Mouse (Mus musculus) liver, embryonic 13.5 days (tissue): ENCODE results near the gene Galnt14. TPM values are rescaled to one million over a fixed set of nuclear protein-coding genes. Genes with fewer than 3 reads are reported as not detected.

ENCODE experiments used
- ATAC-seq: fragments of 200-750 bp; cut with Nextera tagmentation; 2 replicates; pipeline ENCODE4 v1.8.0; 2017; ENCODE audit warnings: low read depth, mild to moderate bottlenecking, moderate number of reproducible peaks, moderate library complexity
- DNase-seq: peaks from one replicate; pipeline ENCODE4 v3.0.0; 2022
- H3K27ac ChIP-seq: fragments of 300-500 bp; sonication (generic); 2 replicates; pipeline ENCODE4 v1.5.1; 2015; ENCODE audit warnings: moderate library complexity, mild to moderate bottlenecking, inconsistent platforms
- H3K27me3 ChIP-seq: fragments of 300-500 bp; sonication (generic); 2 replicates; pipeline ENCODE4 v1.6.1; 2015; ENCODE audit warnings: mild to moderate bottlenecking, inconsistent platforms
- H3K36me3 ChIP-seq: fragments of 300-500 bp; sonication (generic); 2 replicates; pipeline ENCODE4 v1.6.1; 2015; ENCODE audit warnings: mild to moderate bottlenecking, inconsistent platforms
- H3K4me1 ChIP-seq: fragments of 300-500 bp; sonication (generic); replicated peaks from 2 replicates; pipeline ENCODE4 v1.6.1; 2015; ENCODE audit warnings: inconsistent platforms
- H3K4me2 ChIP-seq: fragments of 300-500 bp; sonication (generic); 2 replicates; pipeline ENCODE4 v1.6.1; 2015; ENCODE audit warnings: inconsistent platforms, mild to moderate bottlenecking, moderate library complexity
- H3K4me3 ChIP-seq: fragments of 300-500 bp; sonication (generic); replicated peaks from 2 replicates; pipeline ENCODE4 v1.5.1; 2015; ENCODE audit warnings: mild to moderate bottlenecking, inconsistent platforms
- H3K9ac ChIP-seq: fragments of 300-500 bp; sonication (generic); 2 replicates; pipeline ENCODE4 v1.6.1; 2015; ENCODE audit warnings: mild to moderate bottlenecking, inconsistent platforms
- H3K9me3 ChIP-seq: fragments of 300-500 bp; sonication (generic); replicated peaks from 2 replicates; pipeline ENCODE4 v1.6.1; 2016; ENCODE audit warnings: inconsistent platforms
- WGBS: fragments of 180-500 bp; shearing (Covaris S2); methylation state at CpG from one replicate; pipeline ENCODE4 v1.1.7; 2015; ENCODE audit not compliant: insufficient replicate concordance; 5-methylcytosine and 5-hydroxymethylcytosine counted together
- polyA plus RNA-seq: library from polyadenylated mRNA; unstranded; fragments of >200 nt; fragmentation: Nextera tagmentation; extraction: Ambion mirVana; gene quantifications from 2 replicates; pipeline ENCODE4 v1.2.1, GENCODE M21; 2015

Gene Galnt14
- polyA plus RNA-seq, 1 experiment from 2014 or later = 0.07 TPM

GRCm38 (mm10) chr17:73656373-73656772 lies 53.9 kb downstream of the Galnt14 start:
- H3K9me3 ChIP-seq = no peaks in the 10 kb centered on the region
- no peaks in the 10 kb centered on the region for H3K27me3 ChIP-seq
- 29% methylated on average over 3 of the region's 3 CpGs for WGBS
- no peak overlapping the region for H3K9ac ChIP-seq
- H3K4me1 ChIP-seq = no peaks in the 10 kb centered on the region
- DNase-seq = no peak
- H3K27ac ChIP-seq = no peak overlapping the region
- no peak overlapping the region for H3K4me3 ChIP-seq
- no peaks in the 10 kb centered on the region for H3K36me3 ChIP-seq
- no peak overlapping the region for H3K4me2 ChIP-seq
- no peak for ATAC-seq

DNA sequence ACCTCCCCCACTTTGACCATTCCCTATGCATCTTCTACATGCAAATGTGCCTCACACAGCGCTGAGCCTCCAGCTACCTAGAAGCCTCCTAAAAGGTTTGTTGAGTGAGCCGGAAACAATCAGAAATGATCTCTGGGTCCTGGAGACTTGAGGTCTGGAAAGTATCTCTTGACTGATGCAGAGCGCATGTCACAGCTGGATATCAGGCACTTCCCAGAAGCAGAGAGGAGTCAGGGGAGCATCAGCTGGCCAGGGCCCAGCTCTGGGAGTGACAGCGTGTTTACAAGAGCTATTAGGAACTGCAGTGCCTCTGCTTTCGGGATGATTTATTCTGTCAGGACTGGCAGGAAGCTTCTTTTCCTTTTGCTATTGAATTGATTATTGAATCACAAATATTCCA lies 56.0 kb downstream of the Galnt14 start:
- WGBS = 50% methylated on average over 5 of the region's 5 CpGs
- ATAC-seq = no peak
- H3K36me3 ChIP-seq = no peaks in the 10 kb centered on the region
- no peaks in the 10 kb centered on the region for H3K27me3 ChIP-seq
- H3K4me3 ChIP-seq = no peak overlapping the region
- no peak overlapping the region for H3K9ac ChIP-seq
- no peaks in the 10 kb centered on the region for H3K4me1 ChIP-seq
- H3K4me2 ChIP-seq = no peak overlapping the region
- no peak overlapping the region for H3K27ac ChIP-seq
- no peak for DNase-seq
- H3K9me3 ChIP-seq = no peaks in the 10 kb centered on the region

GRCm38 (mm10) chr17:73649371-73649770 lies 60.9 kb downstream of the Galnt14 start:
- ATAC-seq (no peak), DNase-seq (no peak)
- no peak overlapping the region for H3K9ac ChIP-seq
- H3K36me3 ChIP-seq = no peaks in the 10 kb centered on the region
- H3K27me3 ChIP-seq = no peaks in the 10 kb centered on the region
- no peaks in the 10 kb centered on the region for H3K4me1 ChIP-seq
- H3K27ac ChIP-seq = no peak overlapping the region
- WGBS = 53% methylated on average over 6 of the region's 6 CpGs
- no peaks in the 10 kb centered on the region for H3K9me3 ChIP-seq
- no peak overlapping the region for H3K4me3 ChIP-seq
- no peak overlapping the region for H3K4me2 ChIP-seq

- WGBS = 68% methylated on average over 7 of the region's 7 CpGs
- DNase-seq = no peak
- H3K36me3 ChIP-seq = no peaks in the 10 kb centered on the region
- H3K9me3 ChIP-seq = no peaks in the 10 kb centered on the region
- H3K4me2 ChIP-seq = no peak overlapping the region
- no peak overlapping the region for H3K27ac ChIP-seq
- H3K27me3 ChIP-seq = no peaks in the 10 kb centered on the region
- no peak overlapping the region for H3K9ac ChIP-seq
- no peak for ATAC-seq
- no peak overlapping the region for H3K4me3 ChIP-seq
- H3K4me1 ChIP-seq = no peaks in the 10 kb centered on the region
These were observed 68.6 kb downstream of the Galnt14 start for GRCm38 (mm10) chr17:73641676-73642075.

GRCm38 (mm10) chr17:73640117-73640480 lies 70.2 kb downstream of the Galnt14 start:
- H3K4me1 ChIP-seq = no peaks in the 10 kb centered on the region
- no peak overlapping the region for H3K9ac ChIP-seq
- no peaks in the 10 kb centered on the region for H3K36me3 ChIP-seq
- H3K27ac ChIP-seq = no peak overlapping the region
- DNase-seq (no peak), ATAC-seq (no peak)
- H3K4me2 ChIP-seq = no peak overlapping the region
- no peak overlapping the region for H3K4me3 ChIP-seq
- H3K27me3 ChIP-seq = no peaks in the 10 kb centered on the region
- WGBS = 50% methylated on average over 3 of the region's 3 CpGs
- H3K9me3 ChIP-seq = no peaks in the 10 kb centered on the region

GRCm38 (mm10) chr17:73639401-73640116 lies 70.7 kb downstream of the Galnt14 start:
- Histone ChIP-seq H3K9me3 (no peaks in the 10 kb centered on the region), H3K4me1 (no peaks in the 10 kb centered on the region), H3K27ac (no peak overlapping the region), H3K4me3 (no peak overlapping the region), H3K27me3 (no peaks in the 10 kb centered on the region), H3K36me3 (no peaks in the 10 kb centered on the region), H3K4me2 (no peak overlapping the region), H3K9ac (no peak overlapping the region)
- 33% methylated on average over 6 of the region's 6 CpGs for WGBS
- no peak for ATAC-seq
- DNase-seq = no peak

- no peaks in the 10 kb centered on the region for H3K27me3 ChIP-seq
- H3K9me3 ChIP-seq = no peaks in the 10 kb centered on the region
- DNase-seq (no peak), ATAC-seq (no peak)
- no peak overlapping the region for H3K9ac ChIP-seq
- WGBS = 72% methylated on average over 5 of the region's 5 CpGs
- H3K36me3 ChIP-seq = no peaks in the 10 kb centered on the region
- no peak overlapping the region for H3K27ac ChIP-seq
- no peak overlapping the region for H3K4me2 ChIP-seq
- H3K4me3 ChIP-seq = no peak overlapping the region
- no peaks in the 10 kb centered on the region for H3K4me1 ChIP-seq
These were observed 73.3 kb downstream of the Galnt14 start for GRCm38 (mm10) chr17:73636988-73637387.

DNA sequence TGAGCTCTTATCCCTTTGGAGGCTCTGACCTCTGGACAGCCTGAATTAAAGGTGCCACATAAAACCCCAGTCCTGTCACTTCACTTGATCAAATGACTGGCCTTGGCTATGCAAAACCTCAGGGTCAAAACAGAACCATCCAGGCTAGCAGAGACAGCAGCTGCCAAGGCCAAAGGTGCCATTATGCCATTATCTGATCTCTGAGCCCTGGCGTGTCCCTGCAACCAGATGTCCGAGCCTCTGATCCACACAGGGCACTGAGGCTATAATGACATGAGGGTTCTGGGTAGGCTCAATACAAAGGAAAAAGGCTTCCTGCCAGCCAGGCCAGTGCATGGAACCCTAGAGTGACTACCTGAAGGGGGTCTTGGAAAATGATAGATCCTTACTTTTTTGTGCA lies 75.4 kb downstream of the Galnt14 start:
- H3K27ac ChIP-seq = no peak overlapping the region
- H3K4me3 ChIP-seq = no peak overlapping the region
- H3K4me2 ChIP-seq = no peak overlapping the region
- no peak overlapping the region for H3K9ac ChIP-seq
- no peaks in the 10 kb centered on the region for H3K36me3 ChIP-seq
- DNase-seq = no peak
- ATAC-seq = no peak
- H3K9me3 ChIP-seq = no peaks in the 10 kb centered on the region
- H3K4me1 ChIP-seq = no peaks in the 10 kb centered on the region
- 65% methylated on average over 2 of the region's 2 CpGs for WGBS
- no peaks in the 10 kb centered on the region for H3K27me3 ChIP-seq

- no peak for DNase-seq
- H3K9ac ChIP-seq = no peak overlapping the region
- 69% methylated on average over 11 of the region's 11 CpGs for WGBS
- H3K4me3 ChIP-seq = no peak overlapping the region
- no peak overlapping the region for H3K4me2 ChIP-seq
- H3K9me3 ChIP-seq = no peaks in the 10 kb centered on the region
- no peak for ATAC-seq
- H3K27ac ChIP-seq = no peak overlapping the region
- no peaks in the 10 kb centered on the region for H3K4me1 ChIP-seq
- H3K36me3 ChIP-seq = no peaks in the 10 kb centered on the region
- H3K27me3 ChIP-seq = no peaks in the 10 kb centered on the region
These were observed 76.1 kb downstream of the Galnt14 start for GRCm38 (mm10) chr17:73633991-73634710.

DNA sequence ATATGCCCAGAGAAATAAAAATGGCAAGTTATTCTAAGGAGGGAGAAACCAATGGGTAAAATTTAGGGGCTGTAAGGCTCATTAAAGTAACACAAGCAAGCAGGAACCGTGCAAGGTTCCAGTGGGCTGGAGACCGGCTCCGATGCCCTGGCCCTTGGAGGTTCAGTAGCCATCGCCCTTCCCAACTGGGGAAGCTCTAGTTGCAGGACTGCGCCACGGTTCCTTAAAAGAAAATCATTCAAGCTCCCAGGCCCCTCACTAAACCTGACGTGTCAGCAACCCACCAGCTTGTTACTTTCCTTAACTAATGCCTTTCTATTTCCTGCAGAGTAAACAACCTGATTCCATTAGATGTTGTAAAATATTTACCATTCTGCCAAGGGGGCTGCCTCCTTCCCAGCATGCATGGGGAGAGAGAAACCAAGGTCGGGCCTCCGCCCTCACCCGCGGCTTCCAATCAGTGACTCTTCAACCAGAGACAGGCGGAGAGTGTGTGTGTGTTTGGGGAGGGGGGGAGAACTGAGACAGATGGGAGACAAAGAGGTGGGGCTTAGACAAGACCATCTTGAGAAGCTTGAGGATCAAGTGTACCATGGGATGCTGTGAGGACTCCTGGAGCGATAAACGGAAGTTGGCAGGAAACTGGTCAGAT lies 81.9 kb downstream of the Galnt14 start:
- whole genome bisulfite sequencing = 73% methylated on average over 14 of the region's 14 CpGs

GRCm38 (mm10) chr17:73626912-73627311 lies 83.3 kb downstream of the Galnt14 start:
- Histone ChIP-seq H3K4me3 (no peak overlapping the region), H3K27me3 (no peaks in the 10 kb centered on the region), H3K4me1 (no peaks in the 10 kb centered on the region), H3K27ac (no peak overlapping the region), H3K4me2 (no peak overlapping the region), H3K9me3 (no peaks in the 10 kb centered on the region), H3K36me3 (no peaks in the 10 kb centered on the region), H3K9ac (no peak overlapping the region)
- no peak for ATAC-seq
- DNase-seq = no peak
- whole genome bisulfite sequencing = 57% methylated on average over 4 of the region's 4 CpGs

More for the DNA sequence above, 81.9 kb downstream of the Galnt14 start:
- Histone ChIP-seq H3K4me1 (no peaks in the 10 kb centered on the region), H3K9ac (no peak overlapping the region), H3K4me3 (no peak overlapping the region), H3K9me3 (no peaks in the 10 kb centered on the region), H3K36me3 (no peaks in the 10 kb centered on the region), H3K4me2 (no peak overlapping the region), H3K27ac (no peak overlapping the region), H3K27me3 (no peaks in the 10 kb centered on the region)
- no peak for ATAC-seq
- no peak for DNase-seq
